Mouse (Mus musculus) MEL (cell line): Measurements from ENCODE around the gene Arcn1.

Source experiments
- BHLHE40 ChIP-seq: IDR thresholded peaks from 2 replicates; pipeline ENCODE4 v1.6.1; 2012; ENCODE audit warnings: low read depth, mild to moderate bottlenecking, inconsistent platforms, low read length, improper control_type of control experiment, borderline replicate concordance
- CTCF ChIP-seq, 3 experiments: IDR thresholded peaks in 2 of 3; conservative IDR thresholded peaks in 1 of 3; 2 replicates each; pipeline ENCODE4 v1.5.1; 2011 to 2012; ENCODE audit warnings: low read length in 3 of 3, low read depth in 2 of 3, mild to moderate bottlenecking in 2 of 3, improper control_type of control experiment in 1 of 3, inconsistent platforms in 1 of 3, mixed read lengths in 1 of 3, moderate library complexity in 1 of 3; ENCODE audit not compliant: control insufficient read depth in 1 of 3, insufficient read depth in 1 of 3, poor library complexity in 1 of 3, severe bottlenecking in 1 of 3
- GATA1 ChIP-seq: IDR thresholded peaks from 2 replicates; pipeline ENCODE4 v1.6.1; 2011; ENCODE audit warnings: low read depth, low read length, improper control_type of control experiment
- MEF2A ChIP-seq: IDR thresholded peaks from 2 replicates; pipeline ENCODE4 v1.6.1; 2014; ENCODE audit warnings: low read depth, mild to moderate bottlenecking, inconsistent platforms, low read length, improper control_type of control experiment; ENCODE audit not compliant: poor library complexity, insufficient replicate concordance, severe bottlenecking; ENCODE audit errors: extremely low read depth
- POLR2A ChIP-seq, 2 experiments: IDR thresholded peaks; 2 replicates each; pipeline ENCODE4 v1.6.1; 2011 to 2012; ENCODE audit warnings: low read length in 2 of 2, mild to moderate bottlenecking in 2 of 2, control low read depth in 1 of 2, improper control_type of control experiment in 1 of 2, low read depth in 1 of 2, moderate library complexity in 1 of 2; ENCODE audit not compliant: control insufficient read depth in 1 of 2, insufficient read depth in 1 of 2, poor library complexity in 1 of 2

DNA sequence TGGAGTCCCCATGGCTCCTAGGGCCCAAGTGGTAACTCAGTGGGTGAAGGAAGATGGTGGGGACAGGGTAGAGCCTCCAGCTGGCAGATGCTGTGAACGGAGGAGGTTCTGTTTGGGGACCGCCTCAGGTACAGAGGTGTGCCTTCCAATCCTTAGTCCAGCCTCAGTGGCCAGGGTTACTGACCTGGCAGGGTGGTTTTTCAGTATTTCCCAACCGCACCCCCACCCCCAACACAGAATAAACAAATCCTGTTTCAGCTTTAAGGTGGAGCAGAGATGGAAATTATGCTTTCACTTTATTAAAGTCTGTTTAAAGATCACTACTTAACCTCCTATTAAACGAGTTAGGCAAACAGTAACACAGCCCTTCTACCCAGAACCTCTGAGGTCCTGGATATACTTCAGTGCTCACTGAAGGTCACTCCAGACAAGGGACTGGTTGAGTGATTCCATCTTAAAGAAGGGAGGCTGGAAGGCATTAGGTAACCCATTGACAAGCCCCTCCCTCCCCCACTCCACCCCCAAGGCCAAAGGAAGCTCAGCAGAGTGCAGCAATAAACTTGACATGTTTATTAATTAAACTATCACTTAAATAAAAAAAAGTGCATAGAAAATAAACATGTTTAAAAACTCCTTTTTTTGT, 35.3 kb upstream of the Arcn1 start, which contains the start of gene Ttc36:
- TF ChIP-seq CTCF (IDR thresholded peaks at IDR 0.05 in 2 of 3, conservative IDR thresholded peaks at IDR 0.05 in 1 of 3; ENCODE audit: control insufficient read depth in 1 of 3, insufficient read depth in 1 of 3, low read depth in 2 of 3, low read length in 3 of 3, poor library complexity in 1 of 3, severe bottlenecking in 1 of 3) (no peak), MEF2A (no peak), BHLHE40 (no peak), GATA1 (no peak), POLR2A (IDR thresholded peaks at IDR 0.05; ENCODE audit: control insufficient read depth in 1 of 2, insufficient read depth in 1 of 2, low read depth in 1 of 2, low read length in 2 of 2, poor library complexity in 1 of 2) (no peak)
